In genomic region chr4:120280432-120280831, GRCm38 (mm10) we compare ENCODE assay signal across 22 mouse cellular contexts. TPM values are rescaled to one million over a fixed set of nuclear protein-coding genes. Genes with fewer than 3 reads are reported as not detected.
DNase-seq lines count a peak whose midpoint lies in the region; ATAC-seq and TF ChIP-seq lines count a peak whose summit lies in the region.
"Had no signal": no experiment of that assay in that cellular context is flagged by ENCODE, and none has a peak within 500 bp of the region (broad histone marks: within the 10 kb centered on the region; RNA-seq: fewer than 3 reads in every experiment).

No protein-coding gene starts in this region.

- no peaks in the 10 kb centered on the region for H3K27me3 ChIP-seq in forebrain, embryonic 16.5 days (replicated peaks; ENCODE audit: control insufficient read depth, insufficient read depth, low read length)
- no peaks in the 10 kb centered on the region for H3K27me3 ChIP-seq in forebrain, postnatal 0 days (ENCODE audit: insufficient read depth, low read length)

- H3K36me3 ChIP-seq in forebrain, embryonic 16.5 days (ENCODE audit: control insufficient read depth, insufficient read depth) = no peaks in the 10 kb centered on the region
- no peaks in the 10 kb centered on the region for H3K36me3 ChIP-seq in forebrain, postnatal 0 days (ENCODE audit: insufficient read depth)
- H3K36me3 ChIP-seq: embryonic facial prominence, embryonic 13.5 days; heart, embryonic 10.5 days; hindbrain, embryonic 12.5 days had no signal

- H3K27ac ChIP-seq in forebrain, embryonic 16.5 days (ENCODE audit: low read length) = peak overlapping the region; percentile 94
- H3K27ac ChIP-seq in forebrain, postnatal 0 days (ENCODE audit: low read depth, low read length) = no peak overlapping the region
- no peak overlapping the region for H3K27ac ChIP-seq in gastrocnemius, adult 2 months
- H3K27ac ChIP-seq: embryonic facial prominence, embryonic 13.5 days; heart, embryonic 10.5 days; hindbrain, embryonic 12.5 days had no signal

- H3K4me2 ChIP-seq in forebrain, embryonic 16.5 days (ENCODE audit: low read length) = peak overlapping the region; percentile 88; the same call in 1 of the 2 replicates
- no peak overlapping the region for H3K4me2 ChIP-seq in forebrain, postnatal 0 days (ENCODE audit: low read depth)
- H3K4me2 ChIP-seq: embryonic facial prominence, embryonic 13.5 days; hindbrain, embryonic 12.5 days had no signal

- no peak overlapping the region for H3K9ac ChIP-seq in forebrain, embryonic 16.5 days (replicated peaks; ENCODE audit: low read depth, low read length)
- no peak overlapping the region for H3K9ac ChIP-seq in forebrain, postnatal 0 days
- H3K9ac ChIP-seq: embryonic facial prominence, embryonic 13.5 days; hindbrain, embryonic 12.5 days had no signal

- H3K9me3 ChIP-seq in forebrain, embryonic 16.5 days (ENCODE audit: control insufficient read depth, low read length) = no peaks in the 10 kb centered on the region
- H3K9me3 ChIP-seq in forebrain, postnatal 0 days (ENCODE audit: low read length) = no peaks in the 10 kb centered on the region
- H3K9me3 ChIP-seq: embryonic facial prominence, embryonic 13.5 days; heart, embryonic 10.5 days; hindbrain, embryonic 12.5 days had no signal

- TF ChIP-seq CTCF in forebrain, postnatal 0 days (IDR thresholded peaks at IDR 0.05; ENCODE audit: low read depth) = no peak
- TF ChIP-seq CTCF in gastrocnemius, adult 2 months (IDR thresholded peaks at IDR 0.05) = no peak

- no peak for ATAC-seq in forebrain, embryonic 16.5 days
- no peak for ATAC-seq in forebrain, postnatal 0 days
- ATAC-seq: hindbrain, embryonic 16.5 days; inflammation-experienced regulatory T-cells, adult 6 months had no signal

- peaks cover 92% of the 10 kb centered on the region for H3K4me1 ChIP-seq in forebrain, embryonic 16.5 days (replicated peaks; ENCODE audit: control insufficient read depth, insufficient read depth, low read length)
- peaks cover 39% of the 10 kb centered on the region for H3K4me1 ChIP-seq in forebrain, postnatal 0 days (ENCODE audit: insufficient read depth)

- 63% methylated on average over 12 of the region's 12 CpGs for WGBS in forebrain, embryonic 16.5 days
- 59% methylated on average over 12 of the region's 12 CpGs for WGBS in forebrain, postnatal 0 days

- no peak for DNase-seq in forebrain, postnatal 0 days
- DNase-seq in layer of hippocampus, postnatal 10 days (ENCODE audit: low spot score in 2 of 2) = peak; percentile 8 to 18
- no peak for DNase-seq in layer of hippocampus, postnatal 25 days (ENCODE audit: extremely low spot score in 1 of 2, low spot score in 1 of 2)
- DNase-seq in right cerebral cortex, postnatal 4 days = peak; percentile 4
- no peak for DNase-seq in right cerebral cortex, postnatal 36 days (ENCODE audit: low spot score in 2 of 2)
- DNase-seq in telencephalon, adult 2 months (ENCODE audit: low read depth, low spot score) = peak; percentile 55
- DNase-seq in gastrocnemius, adult 2 months = no peak
- DNase-seq: adrenal gland, adult 8-10 months; adrenal gland, postnatal 36 days; cerebellum, adult 18-20 months; cerebellum, adult 9-11 months; cerebellum, postnatal 36 days; gastrocnemius, postnatal 36 days; heart, adult 18-20 months; heart, postnatal 10 days; heart, postnatal 4 days had no signal

- intact Hi-C loops in gastrocnemius, adult 2 months (cut with DNase I) = no loop called here

- H3K4me3 ChIP-seq in forebrain, embryonic 16.5 days (replicated peaks; ENCODE audit: low read length) = no peak overlapping the region
- no peak overlapping the region for H3K4me3 ChIP-seq in forebrain, postnatal 0 days (ENCODE audit: low read depth, low read length)
- H3K4me3 ChIP-seq in gastrocnemius, adult 2 months = no peak overlapping the region
- H3K4me3 ChIP-seq: embryonic facial prominence, embryonic 13.5 days; heart, embryonic 10.5 days; hindbrain, embryonic 12.5 days had no signal

RNA-seq across cellular contexts. Expression of gene Foxo6, which starts 6.7 kb away (rescaled TPM):
- polyA plus RNA-seq in forebrain, embryonic 16.5 days (2015; fragmentation: Nextera tagmentation; extraction: Ambion mirVana) = 3.6 and 3.7 TPM in 2 replicates
- 40.8 and 44.0 TPM in 2 replicates for total RNA-seq in forebrain, postnatal 0 days (2014; rRNA removed)
- polyA plus RNA-seq in forebrain, postnatal 0 days (2015; fragmentation: Nextera tagmentation; extraction: Ambion mirVana) = 3.5 and 3.6 TPM in 2 replicates
- 10 to 100 TPM; 60.4 to 61.7 TPM for total RNA-seq in layer of hippocampus, postnatal 10 days (2021)
- total RNA-seq in layer of hippocampus, postnatal 25 days (2021) = 10 to 100 TPM; 36.3 to 37.4 TPM
- 10 to 100 TPM in 1 of 2 experiments, 1 to 10 TPM in 1; 4.3 to 10.0 TPM for total RNA-seq in gastrocnemius, adult 2 months (2021)
- polyA plus RNA-seq: inflammation-experienced regulatory T-cells, adult 6 months had no signal

Comparison
In these comparisons a context has a peak if more than half of its experiments do, and no peak if none do; other contexts are left out.
1. DNase-seq: peak in layer of hippocampus, postnatal 10 days (2 of 2), right cerebral cortex, postnatal 4 days (single experiment) and telencephalon, adult 2 months (single experiment); none in forebrain, postnatal 0 days (single experiment), layer of hippocampus, postnatal 25 days (0 of 2), right cerebral cortex, postnatal 36 days (0 of 2) and gastrocnemius, adult 2 months (single experiment).